Mouse (Mus musculus) testis, adult 2 months (tissue): ENCODE measurements around the gene Mcemp1. TPM values are rescaled to one million over a fixed set of nuclear protein-coding genes. Genes with fewer than 3 reads are reported as not detected.

Experiments used
- H3K27ac ChIP-seq: fragments of 200-500 bp; 2 replicates; pipeline ENCODE4 v1.5.1; 2012; ENCODE audit warnings: low read depth, low read length; ENCODE audit not compliant: control insufficient read depth, insufficient read depth
- H3K27me3 ChIP-seq: fragments of 200-500 bp; 2 replicates; pipeline ENCODE4 v1.6.1; 2012; ENCODE audit warnings: mild to moderate bottlenecking, low read length, moderate library complexity; ENCODE audit not compliant: control insufficient read depth, insufficient read depth
- H3K36me3 ChIP-seq: fragments of 200-500 bp; 2 replicates; pipeline ENCODE4 v1.6.1; 2012; ENCODE audit warnings: mild to moderate bottlenecking, low read length; ENCODE audit not compliant: control insufficient read depth, insufficient read depth
- H3K4me1 ChIP-seq: fragments of 200-500 bp; 2 replicates; pipeline ENCODE4 v1.6.1; 2012; ENCODE audit warnings: low read length; ENCODE audit not compliant: control insufficient read depth, insufficient read depth
- H3K4me3 ChIP-seq: fragments of 200-500 bp; 2 replicates; pipeline ENCODE4 v1.5.1; 2012; ENCODE audit warnings: low read depth, mild to moderate bottlenecking, low read length, moderate library complexity, mixed read lengths; ENCODE audit not compliant: control insufficient read depth
- CTCF ChIP-seq: fragments of 200-500 bp; IDR thresholded peaks from 2 replicates; pipeline ENCODE4 v1.5.1; 2012; ENCODE audit warnings: low read depth, mild to moderate bottlenecking, inconsistent platforms, low read length, moderate library complexity; ENCODE audit not compliant: control insufficient read depth, insufficient read depth, insufficient replicate concordance
- POLR2A ChIP-seq: fragments of 200-500 bp; IDR thresholded peaks from 2 replicates; pipeline ENCODE4 v1.6.1; 2012; ENCODE audit warnings: low read depth, mild to moderate bottlenecking, inconsistent platforms, low read length, moderate library complexity; ENCODE audit not compliant: control insufficient read depth
- polyA plus RNA-seq: library from polyadenylated mRNA; depleted of rRNA; stranded (reverse); fragments of >200 nt; gene quantifications from 2 replicates; pipeline ENCODE4 v1.2.3, GENCODE M21; 2012

The Mcemp1 gene
- polyA plus RNA-seq, 1 experiment, result 0.44 TPM

DNA sequence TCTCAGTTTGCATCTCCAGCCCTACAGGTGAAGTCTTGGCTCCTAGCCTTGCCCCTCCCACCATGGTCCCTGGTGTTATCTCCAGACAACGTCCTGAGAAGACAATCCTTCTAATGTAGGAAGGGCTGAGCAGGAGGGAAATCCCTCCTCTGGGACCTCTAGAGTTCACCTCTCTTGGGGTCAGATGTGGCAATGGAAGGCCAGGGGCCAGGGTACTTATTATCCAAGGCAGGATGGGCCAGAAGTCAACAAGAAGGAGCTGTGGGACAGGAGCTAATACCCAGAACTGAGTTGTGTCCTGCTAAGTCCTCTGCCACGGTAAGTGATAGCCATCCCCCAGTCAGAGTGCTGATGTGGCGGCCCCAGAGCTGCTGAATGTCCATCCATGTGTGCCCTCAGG lies 10.0 kb upstream of the Mcemp1 start, which contains the start of gene Retn:
Gene Retn, plus strand, starts transcription at position 245 of the 400 bp plus-strand sequence.
- peaks cover 10% of the 10 kb centered on the region for H3K4me1 ChIP-seq
- no peaks in the 10 kb centered on the region for H3K36me3 ChIP-seq
- no peaks in the 10 kb centered on the region for H3K27me3 ChIP-seq
- no peak within 1 kb of the TSS for H3K4me3 ChIP-seq
- H3K27ac ChIP-seq, result no peak within 1 kb of the TSS
- no peak for TF ChIP-seq CTCF
- no peak for TF ChIP-seq POLR2A

GRCm38 (mm10) chr8:3656725-3657381 lies 8.7 kb upstream of the Mcemp1 start:
- no peaks in the 10 kb centered on the region for H3K27me3 ChIP-seq
- no peaks in the 10 kb centered on the region for H3K36me3 ChIP-seq
- H3K4me3 ChIP-seq, result peak overlapping the region; percentile 26
- TF ChIP-seq CTCF (no peak), POLR2A (no peak)
- peaks cover 10% of the 10 kb centered on the region for H3K4me1 ChIP-seq
- H3K27ac ChIP-seq, result no peak overlapping the region

GRCm38 (mm10) chr8:3660889-3661288 lies 4.7 kb upstream of the Mcemp1 start:
- Histone ChIP-seq H3K27ac (no peak overlapping the region), H3K27me3 (no peaks in the 10 kb centered on the region), H3K36me3 (no peaks in the 10 kb centered on the region), H3K4me1 (peaks cover 8% of the 10 kb centered on the region), H3K4me3 (no peak overlapping the region)
- TF ChIP-seq CTCF, result no peak
- no peak for TF ChIP-seq POLR2A

DNA sequence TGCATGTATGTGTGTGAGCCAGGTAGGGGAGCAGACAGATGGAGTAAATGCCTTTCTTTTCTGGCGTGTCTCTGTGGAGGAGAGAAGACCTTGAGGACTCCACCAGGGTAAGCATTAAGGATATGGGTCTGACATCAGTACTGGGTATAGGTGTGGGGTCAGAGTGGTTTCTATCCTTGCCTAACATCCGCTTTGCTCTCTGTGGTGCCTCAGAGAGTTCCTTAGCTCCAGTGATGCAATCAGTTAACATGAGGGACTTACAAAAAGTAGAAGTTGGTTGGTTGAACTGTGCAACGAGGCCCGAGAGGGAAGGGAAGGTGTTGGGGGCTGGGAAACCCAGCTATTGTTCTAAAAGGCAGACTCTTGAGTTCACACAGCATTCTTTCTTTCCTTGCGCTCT lies 1.1 kb upstream of the Mcemp1 start:
- TF ChIP-seq CTCF (no peak), POLR2A (no peak)
- H3K36me3 ChIP-seq, result no peaks in the 10 kb centered on the region
- H3K4me1 ChIP-seq, result no peaks in the 10 kb centered on the region
- no peaks in the 10 kb centered on the region for H3K27me3 ChIP-seq
- no peak overlapping the region for H3K4me3 ChIP-seq
- H3K27ac ChIP-seq, result no peak overlapping the region

GRCm38 (mm10) chr8:3670388-3670787 lies 4.8 kb downstream of the Mcemp1 start:
- TF ChIP-seq CTCF (no peak), POLR2A (no peak)
- Histone ChIP-seq H3K4me1 (no peaks in the 10 kb centered on the region; the same call in 1 of the 2 replicates), H3K4me3 (no peak overlapping the region), H3K27me3 (no peaks in the 10 kb centered on the region), H3K36me3 (no peaks in the 10 kb centered on the region), H3K27ac (no peak overlapping the region)

DNA sequence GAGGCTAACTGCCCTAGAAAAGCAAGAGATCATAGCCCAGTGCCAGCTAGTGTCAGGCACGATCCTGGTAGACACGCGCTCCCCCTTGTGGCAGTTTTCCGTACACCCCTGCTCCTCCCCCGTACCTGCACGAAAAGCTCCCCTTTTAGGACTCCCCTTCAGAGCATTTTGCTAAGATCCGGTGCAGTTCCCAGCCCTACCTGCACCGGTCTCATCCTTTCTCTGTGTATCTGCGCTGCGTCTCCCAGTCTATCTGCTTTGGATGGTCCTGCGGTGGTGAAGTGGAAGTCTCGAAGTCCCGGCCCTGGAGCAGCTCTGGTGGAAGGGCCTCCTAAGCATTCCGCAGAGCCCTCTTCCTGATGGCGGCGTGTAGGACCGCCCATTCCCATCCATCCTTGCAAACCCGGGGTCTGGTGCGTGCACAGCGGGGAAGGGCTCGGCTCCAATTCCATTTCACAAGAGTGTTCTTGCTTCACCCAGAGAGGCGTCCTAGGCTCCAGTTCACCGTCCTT lies 6.5 kb downstream of the Mcemp1 start, which contains the start of gene Fcor:
Gene Fcor, minus strand, starts transcription at position 383 of the 512 bp plus-strand sequence.
- no peak within 1 kb of the TSS for H3K27ac ChIP-seq
- TF ChIP-seq CTCF (peak; percentile 83), POLR2A (no peak)
- H3K4me1 ChIP-seq, result peaks cover 6% of the 10 kb centered on the region
- H3K36me3 ChIP-seq, result no peaks in the 10 kb centered on the region
- peak within 1 kb of the TSS; percentile 83 for H3K4me3 ChIP-seq
- H3K27me3 ChIP-seq, result no peaks in the 10 kb centered on the region

- Histone ChIP-seq H3K4me3 (no peak overlapping the region), H3K27ac (no peak overlapping the region), H3K27me3 (no peaks in the 10 kb centered on the region), H3K4me1 (peaks cover 14% of the 10 kb centered on the region), H3K36me3 (no peaks in the 10 kb centered on the region; the same call in 1 of the 2 replicates)
- no peak for TF ChIP-seq POLR2A
- TF ChIP-seq CTCF, result no peak
Measured at GRCm38 (mm10) chr8:3674671-3675070, 9.1 kb downstream of the Mcemp1 start.
